Mouse (Mus musculus) WW6 (cell line): ENCODE measurements around the gene Fgf9.

Source experiments
- DNase-seq: peaks from one replicate; pipeline ENCODE4 v3.0.0-alpha.2; 2013; ENCODE audit warnings: low read depth, low spot score

The Fgf9 gene

GRCm38 (mm10) chr14:58089486-58089885 is 19.1 kb downstream of the Fgf9 start:
- DNase-seq: no peak

- no peak for DNase-seq
These were observed 21.0 kb downstream of the Fgf9 start for GRCm38 (mm10) chr14:58091321-58091720.

GRCm38 (mm10) chr14:58099599-58099998 is 29.3 kb downstream of the Fgf9 start:
- DNase-seq: no peak

- DNase-seq: no peak
These were observed 31.0 kb downstream of the Fgf9 start for GRCm38 (mm10) chr14:58101298-58101697.

GRCm38 (mm10) chr14:58104266-58104665 is 33.9 kb downstream of the Fgf9 start:
- DNase-seq: no peak

- no peak for DNase-seq
These were observed 35.2 kb downstream of the Fgf9 start for GRCm38 (mm10) chr14:58105596-58105995.

GRCm38 (mm10) chr14:58109601-58110000 is 39.3 kb downstream of the Fgf9 start:
- no peak for DNase-seq

GRCm38 (mm10) chr14:58111562-58111961 is 41.2 kb downstream of the Fgf9 start:
- no peak for DNase-seq

GRCm38 (mm10) chr14:58112341-58112740 is 42.0 kb downstream of the Fgf9 start:
- DNase-seq: no peak

GRCm38 (mm10) chr14:58113180-58113579 is 42.8 kb downstream of the Fgf9 start:
- DNase-seq: no peak

GRCm38 (mm10) chr14:58114146-58114545 is 43.8 kb downstream of the Fgf9 start:
- DNase-seq: no peak

GRCm38 (mm10) chr14:58124625-58125024 is 54.3 kb downstream of the Fgf9 start:
- no peak for DNase-seq

GRCm38 (mm10) chr14:58126508-58126907 is 56.2 kb downstream of the Fgf9 start:
- no peak for DNase-seq

GRCm38 (mm10) chr14:58139506-58140055 is 69.2 kb downstream of the Fgf9 start:
- DNase-seq: no peak

- no peak for DNase-seq
These were observed 79.5 kb downstream of the Fgf9 start for GRCm38 (mm10) chr14:58149637-58150470.

- DNase-seq: no peak
These were observed 80.1 kb downstream of the Fgf9 start for GRCm38 (mm10) chr14:58150471-58150855.

- DNase-seq: no peak
These were observed 81.8 kb downstream of the Fgf9 start for GRCm38 (mm10) chr14:58152110-58152509.

GRCm38 (mm10) chr14:58153470-58154416 is 83.4 kb downstream of the Fgf9 start:
- DNase-seq: no peak

- no peak for DNase-seq
These were observed 90.3 kb downstream of the Fgf9 start for GRCm38 (mm10) chr14:58160624-58161023.
